Mouse (Mus musculus): ENCODE measurements around the gene Hnrnpa0. TPM values are rescaled to one million over a fixed set of nuclear protein-coding genes. Genes with fewer than 3 reads are reported as not detected.

Hnrnpa0 gene
- polyA plus RNA-seq, 1 experiment from 2014 or later = 24.6 TPM

DNA sequence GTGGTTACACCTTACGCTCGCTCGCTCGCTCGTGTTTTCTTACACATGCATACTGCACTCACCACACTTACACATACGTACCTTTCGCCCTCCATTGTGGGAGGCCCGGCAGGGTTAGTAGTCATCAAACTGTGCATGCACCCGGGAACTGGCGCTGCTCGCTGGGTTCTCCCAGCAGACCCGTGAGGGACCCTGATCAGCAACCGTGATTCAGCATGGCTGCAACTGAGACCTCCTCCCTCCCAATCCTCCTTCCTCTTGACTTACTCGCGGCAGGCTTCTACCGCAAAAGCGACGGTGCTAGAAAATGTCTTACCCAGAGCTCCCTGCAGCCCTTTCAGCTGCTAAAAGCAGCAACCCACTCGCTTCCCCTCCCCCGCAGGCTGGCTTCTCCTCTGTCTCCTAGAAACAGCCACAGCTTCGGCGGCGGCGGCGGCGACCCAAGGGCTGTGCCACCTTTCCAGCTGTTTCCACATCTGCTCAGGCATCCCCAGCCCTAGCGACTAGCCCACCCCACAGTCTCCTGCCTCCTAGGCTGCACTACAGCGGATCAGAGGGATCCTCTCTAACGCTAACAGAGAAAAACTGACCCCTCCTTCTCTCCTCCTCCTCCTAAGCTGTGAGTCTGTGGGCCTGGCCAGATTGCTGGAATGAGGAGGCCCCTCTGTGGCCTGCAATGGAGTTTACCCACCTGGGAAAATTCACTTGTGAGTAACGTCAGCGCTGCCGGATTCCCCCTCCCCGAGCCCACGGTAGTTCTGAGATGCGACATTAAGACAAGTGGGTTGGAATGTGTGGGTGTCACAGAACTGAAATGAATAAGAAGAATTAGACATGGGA, 15.1 kb downstream of the Hnrnpa0 start, which contains the start of gene Klhl3:
Gene Klhl3 (minus strand): TSS at position 532 of the 840 bp plus-strand sequence.
- Histone ChIP-seq H3K36me3 (ENCODE audit: control insufficient read depth, insufficient read depth, low read length) (no peaks in the 10 kb centered on the region), H3K4me2 (replicated peaks; ENCODE audit: low read depth) (peak within 1 kb of the TSS; percentile 87), H3K4me1 (replicated peaks; ENCODE audit: control insufficient read depth, insufficient read depth) (no peaks in the 10 kb centered on the region), H3K27ac (replicated peaks) (peak within 1 kb of the TSS; percentile 45), H3K4me3 (ENCODE audit: low read depth, low read length) (peak within 1 kb of the TSS; percentile 58), H3K9me3 (ENCODE audit: control insufficient read depth, low read length) (no peaks in the 10 kb centered on the region), H3K9ac (ENCODE audit: low read length) (peak within 1 kb of the TSS; percentile 74), H3K27me3 (ENCODE audit: control insufficient read depth, insufficient read depth, low read length) (no peaks in the 10 kb centered on the region)
- TF ChIP-seq CTCF (IDR thresholded peaks at IDR 0.05; ENCODE audit: low read depth) (peak; percentile 64), EP300 (optimal IDR thresholded peaks at IDR 0.05) (no peak)
- ATAC-seq (ENCODE audit: low FRiP score, low TSS enrichment) (peak; percentile 46), DNase-seq (ENCODE audit: low spot score) (peak; percentile 69)
- under 1% methylated on average over 35 of the region's 35 CpGs for WGBS

- no peaks in the 10 kb centered on the region for H3K9me3 ChIP-seq (ENCODE audit: control insufficient read depth, low read length)
- H3K27ac ChIP-seq (replicated peaks) = no peak overlapping the region; the same call in 1 of the 2 replicates
- TF ChIP-seq CTCF (IDR thresholded peaks at IDR 0.05; ENCODE audit: low read depth) (no peak), EP300 (optimal IDR thresholded peaks at IDR 0.05) (no peak)
- no peak for ATAC-seq (ENCODE audit: low FRiP score, low TSS enrichment)
- H3K9ac ChIP-seq (ENCODE audit: low read length) = peak overlapping the region; percentile 74
- H3K36me3 ChIP-seq (ENCODE audit: control insufficient read depth, insufficient read depth, low read length) = no peaks in the 10 kb centered on the region
- no peaks in the 10 kb centered on the region for H3K4me1 ChIP-seq (replicated peaks; ENCODE audit: control insufficient read depth, insufficient read depth)
- DNase-seq (ENCODE audit: low spot score) = no peak
- no peaks in the 10 kb centered on the region for H3K27me3 ChIP-seq (ENCODE audit: control insufficient read depth, insufficient read depth, low read length)
- peak overlapping the region; percentile 58 for H3K4me3 ChIP-seq (ENCODE audit: low read depth, low read length)
- 14% methylated on average over 11 of the region's 11 CpGs for WGBS
- H3K4me2 ChIP-seq (replicated peaks; ENCODE audit: low read depth) = peak overlapping the region; percentile 87
These were observed 15.7 kb downstream of the Hnrnpa0 start for GRCm38 (mm10) chr13:58112601-58113041.

DNA sequence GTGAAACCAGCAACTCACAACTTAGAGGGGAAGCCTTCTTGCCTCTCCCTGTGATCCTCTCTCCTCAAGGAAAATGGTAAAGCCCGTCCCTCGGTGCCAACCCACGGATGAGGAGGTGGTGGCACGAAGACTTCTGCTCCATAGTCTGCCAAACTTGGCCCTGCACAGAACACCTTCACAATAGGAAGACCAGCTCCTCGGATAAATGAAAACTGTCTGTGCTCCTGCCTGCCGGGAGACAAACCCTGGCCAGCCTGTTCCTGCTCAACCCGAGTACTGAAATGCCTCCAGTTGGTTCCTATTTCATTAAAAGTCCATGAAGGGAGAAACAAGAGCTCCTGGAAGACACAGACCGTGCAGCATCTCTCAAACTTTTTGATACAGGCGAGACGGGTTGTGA, 16.2 kb downstream of the Hnrnpa0 start:
- no peaks in the 10 kb centered on the region for H3K27me3 ChIP-seq (ENCODE audit: control insufficient read depth, insufficient read depth, low read length)
- no peak overlapping the region for H3K27ac ChIP-seq (replicated peaks)
- no peak for TF ChIP-seq EP300 (optimal IDR thresholded peaks at IDR 0.05)
- no peak for TF ChIP-seq CTCF (IDR thresholded peaks at IDR 0.05; ENCODE audit: low read depth)
- H3K9ac ChIP-seq (ENCODE audit: low read length) = peak overlapping the region; percentile 74; the same call in 1 of the 2 replicates
- H3K36me3 ChIP-seq (ENCODE audit: control insufficient read depth, insufficient read depth, low read length) = no peaks in the 10 kb centered on the region
- peak overlapping the region; percentile 87 for H3K4me2 ChIP-seq (replicated peaks; ENCODE audit: low read depth)
- DNase-seq (ENCODE audit: low spot score) = no peak
- 56% methylated on average over 10 of the region's 10 CpGs for WGBS
- peak overlapping the region; percentile 58 for H3K4me3 ChIP-seq (ENCODE audit: low read depth, low read length)
- ATAC-seq (ENCODE audit: low FRiP score, low TSS enrichment) = no peak
- no peaks in the 10 kb centered on the region for H3K9me3 ChIP-seq (ENCODE audit: control insufficient read depth, low read length)
- H3K4me1 ChIP-seq (replicated peaks; ENCODE audit: control insufficient read depth, insufficient read depth) = no peaks in the 10 kb centered on the region

DNA sequence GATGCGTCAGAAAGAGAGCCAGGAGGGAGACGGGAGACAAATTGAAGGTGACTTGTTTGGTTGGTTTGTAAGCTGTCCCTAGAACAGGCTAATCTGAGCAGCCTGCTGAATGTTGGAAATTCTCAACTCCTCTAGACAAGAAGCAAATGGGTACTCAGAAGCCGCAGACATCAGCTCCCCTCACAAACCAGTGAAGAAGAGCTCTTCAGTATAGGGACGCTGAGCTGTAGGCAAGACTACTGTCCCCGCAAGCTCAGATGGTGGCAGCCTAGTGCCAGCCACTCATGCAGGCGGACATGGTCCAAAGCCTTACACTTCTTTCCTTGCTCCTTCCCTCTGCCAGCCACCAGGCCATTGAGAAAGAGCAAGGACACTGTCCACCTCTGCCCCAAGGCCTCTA, 17.1 kb downstream of the Hnrnpa0 start:
- TF ChIP-seq EP300 (optimal IDR thresholded peaks at IDR 0.05) (no peak), CTCF (IDR thresholded peaks at IDR 0.05; ENCODE audit: low read depth) (no peak)
- ATAC-seq (ENCODE audit: low FRiP score, low TSS enrichment) = no peak
- Histone ChIP-seq H3K36me3 (ENCODE audit: control insufficient read depth, insufficient read depth, low read length) (no peaks in the 10 kb centered on the region), H3K9ac (ENCODE audit: low read length) (no peak overlapping the region), H3K4me2 (replicated peaks; ENCODE audit: low read depth) (no peak overlapping the region), H3K9me3 (ENCODE audit: control insufficient read depth, low read length) (no peaks in the 10 kb centered on the region), H3K4me3 (ENCODE audit: low read depth, low read length) (no peak overlapping the region), H3K27ac (replicated peaks) (no peak overlapping the region), H3K4me1 (replicated peaks; ENCODE audit: control insufficient read depth, insufficient read depth) (no peaks in the 10 kb centered on the region), H3K27me3 (ENCODE audit: control insufficient read depth, insufficient read depth, low read length) (no peaks in the 10 kb centered on the region)
- WGBS = 94% methylated on average over 6 of the region's 6 CpGs
- no peak for DNase-seq (ENCODE audit: low spot score)

GRCm38 (mm10) chr13:58090643-58091042, 37.7 kb downstream of the Hnrnpa0 start:
- no peaks in the 10 kb centered on the region for H3K36me3 ChIP-seq (ENCODE audit: control insufficient read depth, insufficient read depth, low read length)
- ATAC-seq (ENCODE audit: low FRiP score, low TSS enrichment) = no peak
- H3K4me3 ChIP-seq (ENCODE audit: low read depth, low read length) = no peak overlapping the region
- no peaks in the 10 kb centered on the region for H3K4me1 ChIP-seq (replicated peaks; ENCODE audit: control insufficient read depth, insufficient read depth)
- TF ChIP-seq EP300 (optimal IDR thresholded peaks at IDR 0.05) = no peak
- no peak for TF ChIP-seq CTCF (IDR thresholded peaks at IDR 0.05; ENCODE audit: low read depth)
- 50% methylated on average over 8 of the region's 8 CpGs for WGBS
- no peak overlapping the region for H3K4me2 ChIP-seq (replicated peaks; ENCODE audit: low read depth)
- H3K27ac ChIP-seq (replicated peaks) = no peak overlapping the region
- H3K9me3 ChIP-seq (ENCODE audit: control insufficient read depth, low read length) = no peaks in the 10 kb centered on the region
- H3K27me3 ChIP-seq (ENCODE audit: control insufficient read depth, insufficient read depth, low read length) = no peaks in the 10 kb centered on the region
- H3K9ac ChIP-seq (ENCODE audit: low read length) = no peak overlapping the region
- no peak for DNase-seq (ENCODE audit: low spot score)

DNA sequence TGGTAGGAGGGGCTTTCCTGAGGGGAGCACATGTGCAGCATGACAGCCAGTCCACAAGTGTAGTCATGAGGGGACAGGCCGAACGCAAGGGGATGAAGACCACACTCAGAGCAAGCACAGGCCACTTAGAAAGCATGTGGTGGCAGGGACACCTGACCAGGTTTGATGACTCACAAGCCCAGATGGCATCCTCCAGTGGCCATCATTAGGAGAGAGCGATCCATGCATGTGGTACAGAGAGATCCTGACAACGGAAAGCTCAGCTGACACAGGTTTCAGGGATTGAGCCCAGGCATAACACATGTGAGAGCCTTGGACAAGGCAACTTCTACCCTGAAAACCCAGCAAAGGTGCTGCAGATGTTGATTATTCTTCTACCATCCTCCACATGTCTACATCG, 44.0 kb downstream of the Hnrnpa0 start:
- 81% methylated on average over 5 of the region's 5 CpGs for WGBS
- Histone ChIP-seq H3K4me1 (replicated peaks; ENCODE audit: control insufficient read depth, insufficient read depth) (no peaks in the 10 kb centered on the region), H3K27me3 (ENCODE audit: control insufficient read depth, insufficient read depth, low read length) (no peaks in the 10 kb centered on the region), H3K36me3 (ENCODE audit: control insufficient read depth, insufficient read depth, low read length) (no peaks in the 10 kb centered on the region), H3K4me2 (replicated peaks; ENCODE audit: low read depth) (no peak overlapping the region), H3K9me3 (ENCODE audit: control insufficient read depth, low read length) (no peaks in the 10 kb centered on the region), H3K4me3 (ENCODE audit: low read depth, low read length) (no peak overlapping the region), H3K9ac (ENCODE audit: low read length) (no peak overlapping the region), H3K27ac (replicated peaks) (no peak overlapping the region)
- DNase-seq (ENCODE audit: low spot score) (no peak), ATAC-seq (ENCODE audit: low FRiP score, low TSS enrichment) (0 out of 2 replicates have a peak, but pooled peaks have one; percentile 21)
- no peak for TF ChIP-seq EP300 (optimal IDR thresholded peaks at IDR 0.05)
- no peak for TF ChIP-seq CTCF (IDR thresholded peaks at IDR 0.05; ENCODE audit: low read depth)

Measured in stomach, postnatal 0 days (tissue).